ENCODE assay signal across 9 mouse cellular contexts in the genomic region with DNA sequence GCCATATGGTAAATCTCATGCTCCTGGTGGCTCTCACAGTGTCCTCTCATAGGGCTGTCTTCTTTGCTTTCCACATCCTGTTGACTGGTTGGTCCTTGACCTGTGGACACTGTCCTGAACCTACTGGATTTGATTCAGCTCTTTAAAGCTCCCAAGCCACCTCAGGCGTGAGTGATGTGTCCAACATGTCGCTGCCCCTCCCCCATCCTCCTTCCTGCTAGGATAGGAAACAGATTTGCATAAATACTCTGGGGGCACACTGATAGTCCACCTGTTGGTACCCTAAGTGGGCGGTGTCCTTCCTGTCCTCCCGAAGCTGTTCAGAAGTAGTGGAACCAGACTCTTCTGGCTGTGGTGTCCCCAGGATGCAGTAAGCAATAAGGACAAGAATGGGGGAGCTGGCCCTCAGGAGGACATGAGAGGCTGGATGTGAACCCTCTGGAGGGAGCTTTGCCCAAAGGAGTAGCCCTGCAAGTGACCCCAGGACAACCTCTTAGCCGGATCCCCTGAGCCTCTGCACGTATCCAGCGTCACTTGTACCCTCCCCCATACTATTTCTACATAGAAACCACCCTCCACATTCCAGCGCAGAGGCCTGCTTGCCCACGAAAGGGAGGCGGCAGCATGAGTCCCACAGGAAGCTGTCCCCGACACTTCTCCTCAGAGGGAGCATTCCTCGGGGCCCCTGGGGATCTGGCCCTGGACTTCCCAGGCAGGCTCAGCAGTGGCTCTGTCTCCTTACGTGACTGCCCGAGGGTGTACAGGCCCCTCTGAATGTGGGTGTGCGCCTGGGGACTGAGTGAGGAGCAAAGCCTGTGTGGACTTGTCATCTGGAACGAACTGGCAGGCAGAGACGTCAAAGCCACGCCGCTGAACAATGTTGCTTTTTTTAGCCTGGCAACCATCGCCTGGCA.
A peak's percentile ranks its signal among the peaks of the same experiment; 100 is the strongest.
DNase-seq lines count a peak whose midpoint lies in the region; ATAC-seq and TF ChIP-seq lines count a peak whose summit lies in the region.
"Had no signal": no experiment of that assay in that cellular context is flagged by ENCODE, and none has a peak within 500 bp of the region (broad histone marks: within the 10 kb centered on the region; RNA-seq: fewer than 3 reads in every experiment).

No protein-coding gene starts in this region.

- no peak overlapping the region for H3K9ac ChIP-seq in intestine, postnatal 0 days (ENCODE audit: low read depth, low read length)
- H3K9ac ChIP-seq in liver, embryonic 11.5 days (ENCODE audit: low read depth, low read length): peak overlapping the region; percentile 25; the same call in 1 of the 2 replicates

- H3K4me3 ChIP-seq in intestine, postnatal 0 days (ENCODE audit: low read depth, low read length): no peak overlapping the region
- no peak overlapping the region for H3K4me3 ChIP-seq in liver, embryonic 11.5 days (ENCODE audit: low read depth, low read length)
- H3K4me3 ChIP-seq: left cerebral cortex, adult 2 months had no signal

- 26% methylated on average over 20 of the region's 20 CpGs for WGBS in intestine, postnatal 0 days
- WGBS in liver, embryonic 11.5 days: 29% methylated on average over 20 of the region's 20 CpGs

- peak overlapping the region; percentile 21; the same call in 1 of the 2 replicates for H3K27ac ChIP-seq in intestine, postnatal 0 days (ENCODE audit: low read depth, low read length)
- H3K27ac ChIP-seq in liver, embryonic 11.5 days (ENCODE audit: low read depth, low read length): peak overlapping the region; percentile 52
- H3K27ac ChIP-seq: left cerebral cortex, adult 2 months had no signal

- no peak for TF ChIP-seq CTCF in intestine, postnatal 0 days (IDR thresholded peaks at IDR 0.05; ENCODE audit: low read depth)

- no peaks in the 10 kb centered on the region for H3K9me3 ChIP-seq in intestine, postnatal 0 days (ENCODE audit: control insufficient read depth)
- no peaks in the 10 kb centered on the region for H3K9me3 ChIP-seq in liver, embryonic 11.5 days (ENCODE audit: control insufficient read depth, low read length)

- ATAC-seq in granulocyte monocyte progenitor cell, adult 5-6 weeks (replicated peaks; ENCODE audit: poor library complexity, severe bottlenecking): 0 out of 2 replicates have a peak, but pooled peaks have one; percentile 27
- ATAC-seq in intestine, postnatal 0 days: 0 out of 2 replicates have a peak, but pooled peaks have one; percentile 12
- no peak for ATAC-seq in liver, embryonic 11.5 days (replicated peaks; ENCODE audit: low FRiP score)
- no peak for ATAC-seq in CD4-positive, CD25-positive, alpha-beta regulatory T cell, adult 4 months
- ATAC-seq in erythroblast, adult 5-6 weeks (replicated peaks; ENCODE audit: low FRiP score, poor library complexity, severe bottlenecking): no peak

- DNase-seq in testis, postnatal 14 days (ENCODE audit: low spot score): peak; percentile 33
- DNase-seq in testis, postnatal 10 days (ENCODE audit: low spot score): no peak
- DNase-seq in liver, embryonic 11.5 days (ENCODE audit: low spot score): no peak
- peak; percentile 82 for DNase-seq in splenic B cell, adult 2 months (ENCODE audit: low read depth, low spot score)

- peaks cover 14% of the 10 kb centered on the region for H3K4me1 ChIP-seq in intestine, postnatal 0 days (replicated peaks; ENCODE audit: control insufficient read depth, insufficient read depth, low read length)
- H3K4me1 ChIP-seq in liver, embryonic 11.5 days (replicated peaks; ENCODE audit: control insufficient read depth, insufficient read depth, low read length): peaks cover 17% of the 10 kb centered on the region

- H3K27me3 ChIP-seq in intestine, postnatal 0 days (replicated peaks; ENCODE audit: control insufficient read depth, insufficient read depth, low read length): no peaks in the 10 kb centered on the region
- H3K27me3 ChIP-seq in liver, embryonic 11.5 days (replicated peaks; ENCODE audit: control insufficient read depth, insufficient read depth, low read length): no peaks in the 10 kb centered on the region
- H3K27me3 ChIP-seq in splenic B cell, adult 2 months (ENCODE audit: control insufficient read depth, insufficient read depth, low read length, poor library complexity, severe bottlenecking): no peaks in the 10 kb centered on the region

- H3K36me3 ChIP-seq in intestine, postnatal 0 days (ENCODE audit: control insufficient read depth, insufficient read depth): no peaks in the 10 kb centered on the region
- no peaks in the 10 kb centered on the region for H3K36me3 ChIP-seq in liver, embryonic 11.5 days (ENCODE audit: control insufficient read depth, insufficient read depth, low read length)
- H3K36me3 ChIP-seq in splenic B cell, adult 2 months (ENCODE audit: control insufficient read depth, insufficient read depth, low read length, poor library complexity, severe bottlenecking): no peaks in the 10 kb centered on the region

- 0 out of 2 replicates have a peak overlapping the region, but pooled peaks have one; percentile 9 for H3K4me2 ChIP-seq in intestine, postnatal 0 days (replicated peaks; ENCODE audit: low read depth)
- no peak overlapping the region for H3K4me2 ChIP-seq in liver, embryonic 11.5 days

Comparison
In these comparisons a context has a peak if more than half of its experiments do, and no peak if none do; other contexts are left out.
1. DNase-seq: peak in testis, postnatal 14 days (single experiment) and splenic B cell, adult 2 months (single experiment); none in testis, postnatal 10 days (single experiment) and liver, embryonic 11.5 days (single experiment).
2. ATAC-seq: peak in granulocyte monocyte progenitor cell, adult 5-6 weeks (single experiment) and intestine, postnatal 0 days (single experiment); none in liver, embryonic 11.5 days (single experiment), CD4-positive, CD25-positive, alpha-beta regulatory T cell, adult 4 months (single experiment) and erythroblast, adult 5-6 weeks (single experiment).